Mouse (Mus musculus) stomach, postnatal 0 days (tissue): ENCODE data around the gene Mcoln2.

Experiments
- CTCF ChIP-seq: IDR thresholded peaks from 2 replicates; pipeline ENCODE4 v1.5.1; 2016; ENCODE audit warnings: antibody characterized with exemption, low read depth, mild to moderate bottlenecking, moderate library complexity
- EP300 ChIP-seq: optimal IDR thresholded peaks from 2 replicates; pipeline ENCODE3; 2016; ENCODE audit warnings: antibody characterized with exemption

DNA sequence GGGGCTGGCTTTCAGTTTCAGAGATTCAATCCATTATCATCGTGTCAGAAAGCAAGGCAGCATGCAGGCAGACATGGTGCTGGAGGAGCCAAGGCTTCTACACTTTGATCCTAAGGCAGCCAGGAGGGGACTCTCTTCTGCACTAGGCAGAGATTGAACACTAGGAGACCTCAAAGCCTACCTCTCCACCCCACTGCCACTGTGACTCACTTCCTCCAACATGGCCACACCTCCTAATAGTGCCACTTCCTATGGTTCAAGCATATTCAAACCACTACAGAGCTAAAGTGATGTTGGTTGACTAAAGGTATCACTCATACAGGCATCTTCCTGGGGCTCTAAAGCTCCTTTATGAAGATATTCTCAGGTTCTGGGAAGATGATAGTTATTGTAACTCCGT is 9.7 kb downstream of the Mcoln2 start:
- TF ChIP-seq CTCF = no peak
- TF ChIP-seq EP300 = no peak
